Mouse (Mus musculus) heart, postnatal 0 days (tissue): Measurements from ENCODE around the gene Rerg.

Experiments used
- CTCF ChIP-seq: IDR thresholded peaks from 2 replicates; pipeline ENCODE4 v1.5.1; 2016; ENCODE audit warnings: antibody characterized with exemption, control low read depth, low read depth
- EP300 ChIP-seq: IDR thresholded peaks from 2 replicates; pipeline ENCODE4 v1.6.1; 2016; ENCODE audit warnings: antibody characterized with exemption, low read depth

DNA sequence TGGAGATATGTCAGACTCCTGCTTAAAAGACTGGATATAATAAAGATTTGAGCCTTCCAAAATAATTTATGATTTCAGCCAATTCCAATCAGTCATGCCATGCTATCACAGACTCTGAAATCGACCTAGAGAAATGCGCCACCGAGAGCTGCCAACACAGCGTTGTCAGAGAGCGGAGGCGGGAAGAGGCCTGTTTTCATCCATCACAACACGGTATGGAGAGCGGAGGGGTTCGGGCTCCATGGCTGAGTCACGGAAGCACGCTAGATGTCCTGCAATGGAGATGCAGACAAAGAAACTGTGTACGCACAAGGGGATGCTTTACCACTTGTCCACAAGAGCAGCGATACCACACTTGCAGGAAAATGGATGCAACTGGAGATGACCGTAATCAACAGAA, 105.5 kb downstream of the Rerg start:
- TF ChIP-seq CTCF (no peak), EP300 (no peak)
